Mouse (Mus musculus) 3134 (cell line): ENCODE measurements around the gene Hba-x.
"Not testable (repeated sequence)": the region's sequence is repeated elsewhere in the genome, so short reads cannot be mapped to it uniquely, and the experiment has no call there.

ENCODE experiments used
- DNase-seq: peaks from one replicate; pipeline ENCODE4 v3.0.0-alpha.2; 2011; ENCODE audit warnings: low spot score; ENCODE audit not compliant: insufficient read length; ENCODE audit errors: extremely low read depth

The Hba-x gene

DNA sequence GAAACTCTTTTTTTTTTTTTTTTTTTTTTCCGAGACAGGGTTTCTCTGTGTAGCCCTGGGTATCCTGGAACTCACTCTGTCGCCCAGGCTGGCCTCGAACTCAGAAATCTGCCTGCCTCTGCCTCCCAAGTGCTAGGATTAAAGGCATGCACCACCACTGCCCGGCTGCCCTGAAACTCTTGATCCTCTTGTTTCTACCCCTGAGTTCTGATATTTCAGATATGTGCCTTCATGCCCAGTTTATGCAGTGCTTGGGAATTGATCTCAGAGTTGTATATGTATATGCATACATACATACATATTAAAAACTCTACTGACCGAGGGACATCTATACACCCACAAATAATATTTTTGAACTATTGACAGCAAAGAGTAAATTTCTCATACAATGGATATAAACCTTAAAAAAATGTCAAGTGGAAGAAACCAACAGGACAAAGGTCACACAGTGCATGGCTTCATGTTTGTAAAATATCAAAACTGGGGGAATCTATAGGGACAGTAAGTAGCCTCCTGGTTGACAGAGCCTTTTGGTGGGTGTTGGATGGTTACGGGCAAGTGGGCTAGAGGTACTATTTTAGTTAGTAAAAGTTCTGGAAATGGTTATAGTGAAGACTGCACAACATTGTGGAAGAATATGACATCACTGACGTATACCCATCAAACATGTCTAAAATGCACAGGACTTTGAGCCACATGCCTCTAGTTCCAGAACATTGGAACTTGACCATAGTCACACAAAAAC is 9.0 kb downstream of the Hba-x start:
- no peak for DNase-seq

DNA sequence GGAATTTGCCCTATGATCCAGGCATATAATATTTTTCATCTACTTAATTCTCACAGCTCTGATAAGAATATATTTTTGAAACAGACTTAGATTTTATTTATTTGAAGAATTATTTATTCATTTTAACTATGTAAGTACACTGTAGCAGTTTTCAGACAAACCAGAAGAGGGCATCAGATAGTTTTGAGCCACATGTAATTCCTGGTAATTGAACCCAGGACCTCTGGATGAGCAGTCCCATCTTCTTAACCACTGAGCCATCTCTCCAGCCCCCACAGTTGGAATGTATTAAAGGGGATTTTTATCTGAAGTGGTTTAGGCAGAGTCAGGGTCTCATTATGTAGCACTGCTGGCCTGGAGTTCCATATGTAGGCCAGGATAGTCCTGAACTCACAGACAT is 9.7 kb downstream of the Hba-x start:
- not testable (repeated sequence) for DNase-seq

DNA sequence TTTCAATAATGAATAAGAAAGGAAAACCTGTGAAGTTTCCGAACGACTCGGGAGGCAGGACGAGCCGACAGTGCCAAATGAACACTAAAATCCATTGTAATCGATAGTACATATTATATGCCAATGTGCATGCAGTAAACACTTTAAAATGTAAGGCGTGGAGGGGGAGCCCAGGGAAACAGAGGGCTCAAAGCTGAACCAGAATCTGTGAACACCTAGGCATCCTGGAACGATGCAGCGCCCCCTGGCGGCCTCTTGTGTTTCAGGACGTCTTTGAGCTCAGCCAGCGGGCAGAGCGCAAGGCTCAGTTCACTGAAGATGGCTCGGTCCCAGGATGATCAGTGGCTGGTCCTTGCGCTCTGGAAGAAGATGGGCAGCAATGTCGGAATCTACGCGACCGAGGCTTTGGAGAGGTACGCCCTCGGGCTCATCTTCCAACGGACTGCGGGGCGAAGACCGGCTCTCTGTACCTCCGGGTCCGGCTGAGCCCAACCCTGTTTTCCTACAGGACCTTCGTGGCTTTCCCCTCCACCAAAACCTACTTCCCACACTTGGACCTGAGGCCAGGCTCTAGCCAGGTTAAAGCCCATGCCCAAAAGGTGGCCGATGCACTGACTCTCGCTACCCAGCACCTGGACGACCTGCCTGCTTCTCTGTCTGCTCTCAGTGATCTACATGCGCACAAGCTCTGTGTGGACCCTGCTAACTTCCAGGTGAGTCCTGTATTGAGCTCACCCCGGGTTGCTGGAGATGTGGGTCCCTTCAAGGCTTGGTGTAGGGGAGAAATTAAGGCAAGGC is 10.7 kb downstream of the Hba-x start, which contains the start of gene Hbq1b:
TSS of gene Hbq1b (plus strand) at position 271 of the 798 bp plus-strand sequence.
- DNase-seq = peak; percentile 27

DNA sequence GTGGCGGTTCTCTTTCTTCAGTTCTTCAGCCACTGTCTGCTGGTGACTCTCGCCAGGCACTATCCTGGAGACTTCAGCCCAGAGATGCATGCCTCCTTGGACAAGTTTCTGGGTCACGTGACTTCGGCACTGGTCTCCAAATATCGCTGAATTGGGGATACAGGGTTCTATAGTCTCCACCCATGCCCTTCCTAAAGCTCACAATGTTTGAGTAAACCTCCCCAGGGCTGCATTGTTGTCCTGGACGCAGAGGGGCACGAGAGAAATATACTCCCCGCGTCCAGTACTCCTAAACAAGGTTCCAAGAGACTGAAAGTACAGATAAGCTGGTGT is 11.3 kb downstream of the Hba-x start:
- DNase-seq = no peak

DNA sequence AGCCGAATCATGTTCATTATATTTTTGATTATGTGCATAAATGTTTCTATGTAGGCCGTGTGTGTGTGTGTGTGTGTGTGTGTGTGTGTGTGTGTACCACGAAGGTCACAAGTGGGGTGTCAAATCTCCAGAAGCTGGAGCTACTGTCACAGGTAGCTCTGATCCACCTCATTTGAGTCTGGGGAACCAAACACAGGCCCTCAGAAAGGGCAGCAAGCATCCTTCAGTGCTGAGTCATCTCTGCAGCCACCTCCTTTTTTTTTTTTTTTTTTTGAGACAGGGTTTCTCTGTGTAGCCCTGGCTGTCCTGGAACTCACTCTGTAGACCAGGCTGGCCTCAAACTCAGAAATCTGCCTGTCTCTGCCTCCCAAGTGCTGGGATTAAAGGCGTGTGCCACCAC is 16.6 kb downstream of the Hba-x start:
- peak; percentile 33 for DNase-seq

DNA sequence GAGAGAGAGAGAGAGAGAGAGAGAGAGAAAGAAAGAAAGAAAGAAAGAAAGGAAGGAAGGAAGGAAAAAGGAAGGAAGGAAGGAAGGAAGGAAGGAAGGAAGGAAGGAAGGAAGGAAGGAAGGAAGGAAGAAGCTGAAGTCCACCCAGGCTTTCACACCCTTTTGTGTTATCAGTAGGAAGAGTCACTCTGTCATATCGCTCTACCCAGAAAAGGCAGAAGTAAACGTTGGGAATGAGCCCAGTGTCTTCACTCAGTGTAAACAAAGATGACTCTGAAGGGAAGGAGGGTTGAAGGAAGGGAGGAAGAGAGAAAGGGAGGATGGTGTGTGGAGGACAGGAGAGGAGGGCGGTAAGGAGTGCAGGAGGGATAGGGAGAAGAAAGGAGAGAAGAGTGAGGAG is 17.3 kb downstream of the Hba-x start:
- DNase-seq = not testable (repeated sequence)

DNA sequence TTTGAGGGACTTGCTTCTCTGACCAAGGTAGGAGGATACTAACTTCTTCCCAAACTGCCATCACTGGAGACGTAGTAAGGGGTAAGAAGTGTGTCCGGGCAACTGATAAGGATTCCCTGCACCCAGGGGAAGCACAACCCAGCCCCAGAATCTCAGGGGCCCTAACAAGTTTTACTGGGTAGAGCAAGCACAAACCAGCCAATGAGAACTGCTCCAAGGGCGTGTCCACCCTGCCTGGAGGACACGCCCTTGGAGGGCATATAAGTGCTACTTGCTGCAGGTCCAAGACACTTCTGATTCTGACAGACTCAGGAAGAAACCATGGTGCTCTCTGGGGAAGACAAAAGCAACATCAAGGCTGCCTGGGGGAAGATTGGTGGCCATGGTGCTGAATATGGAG is 20.0 kb downstream of the Hba-x start, which contains the start of gene Hba-a2:
TSS of gene Hba-a2 (plus strand) at position 287 of the 400 bp plus-strand sequence.
- DNase-seq = not testable (repeated sequence)

DNA sequence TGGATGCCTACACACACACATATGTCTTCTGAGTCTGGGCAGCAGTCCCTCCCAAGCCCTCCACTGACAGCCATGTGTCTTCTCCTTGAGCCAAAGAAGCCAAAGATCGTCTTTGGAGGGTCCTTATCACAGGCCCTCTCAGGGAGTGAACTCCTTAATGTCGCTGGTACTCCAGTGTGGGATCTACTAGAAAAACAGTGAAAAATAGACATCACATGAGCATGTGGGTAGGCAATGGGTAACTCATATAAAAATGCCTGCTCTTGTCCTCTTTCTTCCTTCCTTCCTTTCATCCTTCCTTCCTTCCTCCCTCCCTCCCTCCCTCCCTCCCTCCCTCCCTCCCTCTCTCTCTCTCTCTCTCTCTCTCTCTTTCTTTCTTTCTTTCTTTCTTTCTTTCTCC is 21.2 kb downstream of the Hba-x start:
- DNase-seq = not testable (repeated sequence)

DNA sequence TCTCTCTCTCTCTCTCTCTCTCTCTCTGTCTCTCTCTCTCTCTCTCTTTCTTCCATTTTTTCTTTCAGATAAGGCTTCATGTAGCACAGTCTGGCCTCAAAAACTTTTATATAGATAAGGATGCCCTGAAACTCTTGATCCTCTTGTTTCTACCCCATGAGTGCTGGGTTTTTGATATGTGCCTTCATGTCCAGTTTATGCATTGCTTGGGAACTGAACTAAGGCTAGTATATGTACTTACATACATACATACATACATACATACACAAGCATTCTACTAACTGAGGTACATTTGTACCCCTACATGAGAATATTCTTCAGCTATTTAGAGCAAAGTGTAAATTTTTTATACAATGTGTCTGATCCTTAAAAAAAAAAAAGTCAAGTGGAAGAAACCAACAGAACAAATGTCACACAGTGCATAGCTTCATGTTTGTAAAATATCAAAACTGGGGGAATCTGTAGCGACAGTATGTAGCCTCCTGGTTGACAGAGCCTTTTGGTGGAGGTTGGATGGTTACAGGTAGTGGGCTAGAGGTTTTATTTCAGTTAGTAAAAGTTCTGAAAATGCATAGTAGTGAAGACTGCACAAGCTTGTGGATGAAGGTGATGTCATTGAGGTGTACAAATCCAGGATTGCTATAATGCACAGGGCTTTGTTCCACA is 21.8 kb downstream of the Hba-x start:
- DNase-seq = no peak

DNA sequence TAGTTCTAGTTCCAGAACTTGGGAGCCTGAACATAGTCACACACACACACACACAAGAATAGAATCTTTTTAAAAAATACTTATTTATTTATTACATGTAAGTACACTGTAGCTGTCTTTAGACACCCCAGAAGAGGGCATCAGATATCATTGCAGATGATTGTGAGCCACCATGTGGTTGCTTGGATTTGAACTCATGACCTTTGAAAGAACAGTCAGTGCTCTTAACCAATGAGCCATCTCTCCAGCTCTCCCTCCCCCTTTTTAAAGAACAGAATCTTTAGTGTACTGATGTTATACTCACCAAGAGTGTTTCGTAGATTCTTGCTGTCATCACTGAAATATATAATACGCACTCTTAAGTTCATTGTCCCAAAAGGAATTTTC is 22.3 kb downstream of the Hba-x start:
- no peak for DNase-seq

DNA sequence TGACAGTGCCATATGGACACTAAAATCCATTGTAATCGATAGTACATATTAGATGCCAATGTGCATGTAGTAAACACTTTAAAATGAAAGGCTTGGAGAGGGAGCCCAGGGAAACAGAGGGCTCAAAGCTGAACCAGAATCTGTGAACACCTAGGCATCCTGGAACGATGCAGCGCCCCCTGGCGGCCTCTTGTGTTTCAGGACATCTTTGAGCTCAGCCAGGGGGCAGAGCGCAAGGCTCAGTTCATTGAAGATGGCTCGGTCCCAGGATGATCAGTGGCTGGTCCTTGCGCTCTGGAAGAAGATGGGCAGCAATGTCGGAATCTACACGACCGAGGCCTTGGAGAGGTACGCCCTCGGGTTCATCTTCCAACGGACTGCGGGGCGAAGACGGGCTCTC is 23.7 kb downstream of the Hba-x start, which contains the start of gene Hbq1a:
TSS of gene Hbq1a (plus strand) at position 205 of the 400 bp plus-strand sequence.
- DNase-seq = not testable (repeated sequence)

DNA sequence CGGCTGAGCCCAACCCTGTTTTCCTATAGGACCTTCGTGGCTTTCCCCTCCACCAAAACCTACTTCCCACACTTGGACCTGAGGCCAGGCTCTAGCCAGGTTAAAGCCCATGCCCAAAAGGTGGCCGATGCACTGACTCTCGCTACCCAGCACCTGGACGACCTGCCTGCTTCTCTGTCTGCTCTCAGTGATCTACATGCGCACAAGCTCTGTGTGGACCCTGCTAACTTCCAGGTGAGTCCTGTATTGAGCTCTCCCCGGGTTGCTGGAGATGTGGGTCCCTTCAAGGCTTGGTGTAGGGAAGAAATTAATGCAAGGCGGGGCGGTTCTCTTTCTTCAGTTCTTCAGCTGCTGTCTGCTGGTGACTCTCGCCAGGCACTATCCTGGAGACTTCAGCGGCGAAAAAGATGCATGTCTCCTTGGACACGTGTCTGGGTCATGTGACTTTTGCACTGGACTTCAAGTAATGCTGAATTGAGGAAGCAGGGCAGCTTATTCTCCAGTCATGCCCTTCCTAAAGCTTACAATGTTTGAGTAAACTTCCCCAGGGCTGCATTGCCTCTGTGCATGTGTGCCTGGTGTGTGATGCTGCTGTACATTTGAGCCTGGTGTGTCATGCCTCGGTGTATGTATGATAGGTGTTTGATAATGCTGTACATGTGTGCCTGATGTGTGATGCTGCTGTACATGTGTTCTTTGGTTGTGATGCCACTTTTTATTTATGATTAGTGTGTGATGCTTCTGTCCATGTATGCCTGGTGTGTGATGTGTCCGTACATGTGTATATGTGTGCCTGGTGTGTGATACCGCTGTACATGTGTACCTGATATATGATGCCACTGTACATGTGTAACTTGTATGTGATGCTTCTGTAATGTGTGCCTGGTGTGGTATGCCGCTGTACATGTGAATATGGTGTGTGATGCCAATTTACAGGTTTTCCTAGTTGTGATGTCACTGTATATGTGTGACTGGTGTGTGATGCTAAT is 24.4 kb downstream of the Hba-x start:
- no peak for DNase-seq

DNA sequence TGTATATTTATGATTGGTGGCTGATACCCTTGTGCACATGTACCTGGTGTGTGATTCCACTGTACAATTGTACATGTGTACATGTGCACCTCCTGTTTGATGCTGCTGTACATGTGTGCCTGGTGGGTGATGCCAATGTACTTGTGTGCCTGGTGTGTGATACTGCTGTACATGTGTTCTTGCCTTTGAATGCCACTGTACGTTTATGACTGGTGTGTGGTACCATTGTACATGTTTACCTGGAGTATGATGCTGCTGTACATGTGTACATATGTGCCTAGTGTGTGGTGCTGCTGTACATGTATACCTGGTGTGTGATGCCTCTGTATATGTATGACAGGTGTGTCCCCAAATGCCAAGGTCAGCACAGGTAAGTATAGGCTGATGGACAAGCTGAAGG is 25.3 kb downstream of the Hba-x start:
- no peak for DNase-seq

DNA sequence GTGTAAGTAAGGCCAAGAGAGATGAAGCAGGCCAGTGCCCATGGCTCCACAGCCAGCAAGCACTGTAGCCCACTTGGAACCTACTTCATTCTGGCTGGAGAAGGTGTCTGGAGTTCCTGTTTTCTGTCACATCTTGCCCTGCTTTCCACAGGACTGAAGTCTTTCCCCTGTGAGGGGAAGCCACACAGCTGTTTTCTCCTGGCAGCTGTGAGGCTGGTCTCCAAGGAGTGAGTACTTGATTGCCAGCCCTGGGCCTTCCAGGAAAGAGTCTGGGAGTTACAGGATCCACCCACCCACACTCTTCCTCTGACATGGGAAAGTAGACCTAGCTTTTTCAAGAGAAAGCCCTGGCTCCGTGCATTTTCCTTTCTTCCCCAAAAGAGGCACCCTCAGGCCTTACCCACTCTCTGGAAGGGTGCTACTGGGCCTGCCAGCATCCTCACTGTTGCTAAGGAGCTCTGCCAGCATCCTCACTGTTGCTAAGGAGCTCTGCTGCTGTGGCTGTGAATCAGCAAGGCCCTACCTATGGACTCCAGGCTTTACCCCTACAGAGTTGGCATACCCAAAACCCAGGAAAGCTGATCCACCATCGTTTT is 26.7 kb downstream of the Hba-x start:
- DNase-seq = no peak

DNA sequence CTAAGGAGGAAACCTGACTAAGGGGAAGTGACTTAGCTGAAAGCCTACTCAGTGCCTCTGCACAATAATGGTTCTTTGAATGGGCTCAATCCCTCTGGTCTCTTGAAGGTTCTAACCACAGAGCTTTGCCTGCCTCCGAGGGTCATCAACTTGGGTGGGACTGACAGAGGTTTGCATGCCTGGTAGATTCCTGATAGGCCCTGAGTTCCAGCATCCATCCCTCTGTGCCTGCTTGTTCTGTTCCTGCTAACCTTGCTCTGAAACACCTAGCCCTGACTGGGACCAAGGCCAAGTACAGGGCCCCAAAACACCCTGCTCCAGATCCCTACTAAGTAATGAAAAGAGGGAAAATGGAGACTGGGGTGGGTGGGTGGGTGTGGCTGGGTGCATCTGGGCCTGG is 27.3 kb downstream of the Hba-x start:
- DNase-seq = no peak

DNA sequence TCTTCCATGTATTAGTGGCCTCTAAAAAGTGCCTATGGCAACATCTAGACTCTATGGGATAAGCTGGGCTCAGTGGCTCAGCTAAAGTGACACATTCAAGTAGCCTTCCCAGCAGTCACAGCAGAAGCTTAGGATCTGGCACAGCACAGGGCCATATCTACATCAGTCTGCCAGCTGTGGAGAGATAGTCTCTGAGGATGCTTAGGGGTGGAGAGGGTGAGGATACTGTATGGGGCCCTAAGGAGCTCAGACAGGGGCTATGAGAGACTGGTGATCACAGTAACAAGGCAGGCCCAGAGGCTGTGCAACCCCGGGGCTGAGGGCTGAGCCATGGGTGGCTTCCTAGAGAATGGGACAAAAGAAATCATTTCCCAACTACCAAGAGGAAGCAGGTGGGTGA is 30.8 kb downstream of the Hba-x start:
- no peak for DNase-seq

DNA sequence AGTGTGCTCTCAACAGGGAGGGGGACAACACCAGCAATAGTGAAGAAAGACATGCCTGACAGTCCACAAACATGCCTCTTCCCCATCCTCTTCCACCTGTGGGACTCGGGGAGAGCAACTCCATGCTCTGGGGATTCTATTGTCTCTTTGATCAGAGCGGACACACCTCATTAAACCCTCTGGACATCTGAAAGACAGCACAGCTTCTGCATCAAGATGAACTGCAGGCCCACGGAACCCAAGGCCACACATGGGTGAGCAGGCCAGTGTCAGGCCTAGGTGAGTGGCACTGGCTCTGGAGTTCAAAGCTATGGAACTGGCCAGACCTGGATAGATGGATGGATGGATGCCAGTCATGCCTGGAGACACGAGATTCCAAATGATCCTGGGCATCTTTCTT is 33.2 kb downstream of the Hba-x start:
- DNase-seq = no peak

DNA sequence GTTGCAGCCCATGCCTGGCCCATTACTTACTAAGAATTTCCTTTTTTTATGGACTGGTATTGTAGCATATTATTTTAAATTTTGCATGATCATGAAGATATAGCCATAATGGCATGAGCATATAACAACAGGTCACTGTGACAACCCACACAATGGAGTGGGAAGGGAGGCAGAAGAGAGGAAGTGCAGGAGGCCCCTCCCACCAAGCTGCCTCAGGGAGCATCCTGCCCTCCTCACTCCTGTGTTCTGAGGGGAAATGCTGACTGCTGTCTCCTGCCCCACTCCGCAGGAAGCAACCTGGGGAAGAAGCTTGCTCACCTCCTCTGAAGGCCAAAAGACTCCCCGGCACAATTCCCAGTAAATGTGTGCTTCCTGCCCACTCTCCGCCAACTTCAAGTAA is 33.7 kb downstream of the Hba-x start:
- no peak for DNase-seq

DNA sequence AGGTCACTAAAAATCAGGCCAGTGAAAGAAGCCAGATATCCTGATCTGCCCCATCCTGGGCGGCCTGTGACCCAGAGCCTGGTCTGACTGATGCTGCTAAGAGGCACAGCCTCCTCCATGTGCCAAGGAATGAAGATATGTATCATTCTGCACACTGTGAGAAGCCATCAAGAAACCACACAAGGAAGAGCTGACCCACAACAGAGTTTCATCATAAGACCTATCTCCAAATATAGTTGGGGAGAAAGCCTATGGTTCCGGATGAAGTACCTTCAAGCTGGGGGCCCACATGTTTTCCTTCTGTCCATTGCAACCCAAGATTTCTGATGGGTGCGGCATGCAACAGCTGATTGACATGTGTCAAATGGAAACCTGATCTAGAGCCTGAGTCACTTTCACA is 39.8 kb downstream of the Hba-x start:
- no peak for DNase-seq
